Mouse (Mus musculus) olfactory bulb, adult 2 months (tissue): ENCODE data around the gene Cx3cl1.

Experiments
- CTCF ChIP-seq: fragments of 200-500 bp; IDR thresholded peaks from 2 replicates; pipeline ENCODE4 v1.5.1; 2012; ENCODE audit warnings: low read depth, mild to moderate bottlenecking, low read length, moderate library complexity; ENCODE audit not compliant: insufficient read depth
- POLR2A ChIP-seq: fragments of 200-500 bp; IDR thresholded peaks from 2 replicates; pipeline ENCODE4 v1.6.1; 2012; ENCODE audit warnings: mild to moderate bottlenecking, low read depth, low read length, moderate library complexity; ENCODE audit not compliant: insufficient read depth

GRCm38 (mm10) chr8:94789256-94789955 lies 17.6 kb downstream of the Cx3cl1 start:
- TF ChIP-seq POLR2A (no peak), CTCF (no peak)
